Mouse (Mus musculus) adrenal gland, postnatal 4 days (tissue): ENCODE measurements around the gene Skap1. TPM values are rescaled to one million over a fixed set of nuclear protein-coding genes. Genes with fewer than 3 reads are reported as not detected.

Experiments
- total RNA-seq, 2 experiments: library from RNA; stranded (reverse); gene quantifications; 2 replicates each; pipeline ENCODE4 v1.2.3; 2021

The Skap1 gene
- total RNA-seq, 2 experiments from 2014 or later, result 6.1 to 7.6 TPM

Other genes with a start within 250 kb of the Skap1 start
- 10 to 100 TPM; 86.0 to 93.6 TPM for gene Hoxb9, start 193.1 kb upstream of the Skap1 start, total RNA-seq
- gene Hoxb8, start 182.7 kb upstream of the Skap1 start, total RNA-seq, result 10 to 100 TPM; 58.4 to 61.2 TPM
- 10 to 100 TPM; 39.4 to 49.8 TPM for gene Hoxb7, start 178.0 kb upstream of the Skap1 start, total RNA-seq
- 10 to 100 TPM; 43.6 to 47.9 TPM for gene Hoxb6, start 172.1 kb upstream of the Skap1 start, total RNA-seq
- 10 to 100 TPM; 26.5 to 27.8 TPM for gene Hoxb5, start 161.3 kb upstream of the Skap1 start, total RNA-seq
- 10 to 100 TPM; 19.8 to 22.0 TPM for gene Hoxb4, start 146.3 kb upstream of the Skap1 start, total RNA-seq
- gene Hoxb3, start 141.3 kb upstream of the Skap1 start, total RNA-seq, result 10 to 100 TPM; 40.5 to 44.5 TPM
- gene Hoxb2, start 114.1 kb upstream of the Skap1 start, total RNA-seq, result 10 to 100 TPM; 21.0 to 26.0 TPM
- not detected for gene Hoxb1, start 98.8 kb upstream of the Skap1 start, total RNA-seq